Mouse (Mus musculus): ENCODE results near the gene Usp24. TPM values are rescaled to one million over a fixed set of nuclear protein-coding genes. Genes with fewer than 3 reads are reported as not detected.

Gene Usp24
- polyA plus RNA-seq, 1 experiment from 2014 or later: 6.7 TPM

DNA sequence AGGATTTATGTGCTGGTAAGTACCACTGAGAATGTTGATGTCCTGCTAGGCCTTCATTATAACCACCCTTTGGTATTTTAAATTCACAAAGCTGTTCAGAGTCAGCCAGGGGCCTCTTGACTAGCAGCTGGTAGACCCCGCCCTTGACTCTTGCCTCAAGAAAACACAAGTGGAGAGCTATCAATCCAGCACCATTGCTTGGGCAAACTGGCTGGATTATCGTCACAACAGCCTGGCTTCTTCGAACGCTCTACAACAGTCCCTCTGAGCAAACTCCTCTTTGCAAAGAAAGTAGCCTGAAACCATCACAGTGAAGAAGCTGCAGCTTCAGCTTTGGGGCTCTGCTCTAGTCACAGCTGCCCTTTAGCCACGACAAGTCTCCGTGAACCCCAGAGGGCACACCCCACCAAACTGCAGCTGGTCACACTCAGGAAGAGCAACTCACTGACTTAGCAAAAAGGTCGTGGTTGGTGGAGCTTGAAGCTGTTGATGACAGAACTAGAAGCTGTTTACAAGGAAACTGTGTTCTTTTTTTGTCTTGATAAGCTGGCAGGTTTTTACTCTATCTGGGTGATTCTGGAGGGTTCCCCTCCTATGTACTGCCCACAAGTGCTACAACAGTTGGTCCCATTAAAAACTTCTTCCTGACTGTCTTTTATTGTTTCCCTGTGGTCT lies 19.5 kb upstream of the Usp24 start:
- TF ChIP-seq EP300 (optimal IDR thresholded peaks at IDR 0.05): no peak
- 84% methylated on average over 7 of the region's 7 CpGs for WGBS
- Histone ChIP-seq H3K27me3 (ENCODE audit: control insufficient read depth, insufficient read depth, low read length) (no peaks in the 10 kb centered on the region), H3K27ac (replicated peaks) (no peak overlapping the region), H3K36me3 (ENCODE audit: control insufficient read depth, insufficient read depth, low read length) (no peaks in the 10 kb centered on the region), H3K4me1 (replicated peaks; ENCODE audit: control insufficient read depth, insufficient read depth) (no peaks in the 10 kb centered on the region), H3K9me3 (ENCODE audit: control insufficient read depth, low read length) (no peaks in the 10 kb centered on the region), H3K4me3 (ENCODE audit: low read depth, low read length) (no peak overlapping the region), H3K4me2 (replicated peaks; ENCODE audit: low read depth) (no peak overlapping the region), H3K9ac (ENCODE audit: low read length) (no peak overlapping the region)
- DNase-seq (ENCODE audit: low spot score) (no peak), ATAC-seq (ENCODE audit: low FRiP score, low TSS enrichment) (no peak)

DNA sequence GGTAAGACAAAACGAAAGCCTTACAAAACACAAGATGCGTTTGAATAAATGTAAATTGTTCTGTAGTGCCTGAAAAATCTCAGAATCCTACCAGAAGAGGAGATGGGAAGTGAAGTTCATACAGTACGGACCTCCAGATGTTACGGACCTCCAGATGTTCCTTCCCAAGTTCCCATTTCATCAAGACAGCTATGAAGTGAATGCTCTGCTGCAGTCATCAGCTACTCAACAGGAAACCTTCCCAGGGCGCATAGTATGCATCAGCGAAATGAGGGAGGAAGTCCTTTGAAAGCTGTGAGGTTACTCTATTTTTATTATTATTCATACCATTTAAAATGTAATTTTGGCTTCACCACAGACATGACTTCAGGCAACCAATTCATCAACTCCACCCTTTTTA lies 14.7 kb upstream of the Usp24 start:
- H3K4me2 ChIP-seq (replicated peaks; ENCODE audit: low read depth): no peak overlapping the region
- H3K4me1 ChIP-seq (replicated peaks; ENCODE audit: control insufficient read depth, insufficient read depth): no peaks in the 10 kb centered on the region
- no peaks in the 10 kb centered on the region for H3K36me3 ChIP-seq (ENCODE audit: control insufficient read depth, insufficient read depth, low read length)
- H3K9ac ChIP-seq (ENCODE audit: low read length): no peak overlapping the region
- TF ChIP-seq EP300 (optimal IDR thresholded peaks at IDR 0.05) (no peak), CTCF (IDR thresholded peaks at IDR 0.05; ENCODE audit: low read depth) (no peak)
- no peak for ATAC-seq (ENCODE audit: low FRiP score, low TSS enrichment)
- H3K27me3 ChIP-seq (ENCODE audit: control insufficient read depth, insufficient read depth, low read length): no peaks in the 10 kb centered on the region
- no peaks in the 10 kb centered on the region for H3K9me3 ChIP-seq (ENCODE audit: control insufficient read depth, low read length)
- H3K4me3 ChIP-seq (ENCODE audit: low read depth, low read length): no peak overlapping the region
- DNase-seq (ENCODE audit: low spot score): no peak
- no peak overlapping the region for H3K27ac ChIP-seq (replicated peaks)
- WGBS: 49% methylated on average over 6 of the region's 6 CpGs

DNA sequence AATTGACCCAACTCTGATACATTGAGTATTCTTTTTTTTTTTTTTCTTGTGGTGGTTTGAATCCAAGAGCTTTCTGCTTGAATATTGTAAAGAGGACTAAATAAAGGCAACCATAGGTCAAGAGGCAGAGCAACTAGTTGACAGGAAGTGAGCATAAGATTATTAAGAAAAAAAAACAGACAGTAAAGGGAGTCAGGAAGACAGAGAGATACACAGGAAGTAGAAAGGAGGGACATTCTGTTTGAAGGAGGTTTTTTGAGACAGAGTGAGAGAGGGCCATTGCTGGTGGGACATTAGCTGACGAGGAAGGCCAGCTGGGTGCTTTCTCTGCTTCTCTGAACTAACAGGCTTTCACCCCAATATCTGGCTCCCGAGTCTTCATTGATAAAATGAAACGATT lies 7.9 kb upstream of the Usp24 start:
- 87% methylated on average over 3 of the region's 3 CpGs for WGBS
- no peak overlapping the region for H3K4me3 ChIP-seq (ENCODE audit: low read depth, low read length)
- H3K9ac ChIP-seq (ENCODE audit: low read length): no peak overlapping the region
- TF ChIP-seq EP300 (optimal IDR thresholded peaks at IDR 0.05) (no peak), CTCF (IDR thresholded peaks at IDR 0.05; ENCODE audit: low read depth) (no peak)
- H3K4me2 ChIP-seq (replicated peaks; ENCODE audit: low read depth): no peak overlapping the region
- DNase-seq (ENCODE audit: low spot score) (no peak), ATAC-seq (ENCODE audit: low FRiP score, low TSS enrichment) (no peak)
- no peak overlapping the region for H3K27ac ChIP-seq (replicated peaks)
- H3K27me3 ChIP-seq (ENCODE audit: control insufficient read depth, insufficient read depth, low read length): no peaks in the 10 kb centered on the region
- H3K4me1 ChIP-seq (replicated peaks; ENCODE audit: control insufficient read depth, insufficient read depth): no peaks in the 10 kb centered on the region
- no peaks in the 10 kb centered on the region for H3K9me3 ChIP-seq (ENCODE audit: control insufficient read depth, low read length)
- H3K36me3 ChIP-seq (ENCODE audit: control insufficient read depth, insufficient read depth, low read length): no peaks in the 10 kb centered on the region

DNA sequence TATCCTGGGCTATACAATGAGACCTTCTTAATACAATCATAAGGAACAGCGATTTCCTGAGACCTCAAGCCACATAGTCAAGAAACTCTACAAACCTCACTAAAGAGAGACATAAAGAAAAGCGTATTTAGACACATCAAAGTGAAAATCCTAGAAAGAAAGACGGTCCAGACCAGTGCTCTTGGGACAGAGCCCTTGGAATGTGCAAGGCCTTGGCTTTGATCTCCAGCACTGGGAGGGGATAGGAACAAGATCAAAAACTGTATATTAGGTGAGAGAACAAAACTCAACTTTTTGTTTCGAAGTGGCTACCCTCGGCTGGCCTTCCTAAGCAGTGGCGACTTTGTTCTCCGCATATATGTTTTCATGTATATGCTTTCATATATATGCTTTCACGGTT lies 3.4 kb upstream of the Usp24 start:
- Histone ChIP-seq H3K9me3 (ENCODE audit: control insufficient read depth, low read length) (no peaks in the 10 kb centered on the region), H3K4me1 (replicated peaks; ENCODE audit: control insufficient read depth, insufficient read depth) (peaks cover 3% of the 10 kb centered on the region), H3K9ac (ENCODE audit: low read length) (no peak overlapping the region), H3K27ac (replicated peaks) (no peak overlapping the region), H3K4me2 (replicated peaks; ENCODE audit: low read depth) (no peak overlapping the region), H3K4me3 (ENCODE audit: low read depth, low read length) (no peak overlapping the region), H3K27me3 (ENCODE audit: control insufficient read depth, insufficient read depth, low read length) (no peaks in the 10 kb centered on the region), H3K36me3 (ENCODE audit: control insufficient read depth, insufficient read depth, low read length) (no peaks in the 10 kb centered on the region)
- DNase-seq (ENCODE audit: low spot score): no peak
- TF ChIP-seq EP300 (optimal IDR thresholded peaks at IDR 0.05): no peak
- no peak for TF ChIP-seq CTCF (IDR thresholded peaks at IDR 0.05; ENCODE audit: low read depth)
- WGBS: 84% methylated on average over 8 of the region's 8 CpGs
- no peak for ATAC-seq (ENCODE audit: low FRiP score, low TSS enrichment)

DNA sequence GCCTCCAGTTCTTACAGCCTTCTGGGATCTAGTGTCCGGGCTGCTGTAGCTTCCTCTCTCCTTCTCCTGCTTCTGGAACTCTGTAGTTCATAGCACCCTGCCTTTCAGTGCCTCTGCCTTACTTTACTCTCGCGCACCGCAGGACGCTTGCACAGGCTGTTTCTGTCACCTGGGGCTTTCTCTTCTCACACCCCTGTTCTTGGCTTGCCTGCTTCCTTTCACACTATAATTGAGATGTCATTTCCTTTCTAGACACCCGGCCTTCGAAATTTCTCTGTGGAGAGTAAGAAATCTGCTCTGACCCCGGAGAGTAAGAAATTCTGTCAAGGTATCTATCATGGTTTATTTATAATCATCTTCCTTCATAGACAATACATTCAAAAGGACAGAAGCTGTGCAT lies 2.9 kb upstream of the Usp24 start:
- no peak for ATAC-seq (ENCODE audit: low FRiP score, low TSS enrichment)
- Histone ChIP-seq H3K27ac (replicated peaks) (no peak overlapping the region), H3K4me3 (ENCODE audit: low read depth, low read length) (no peak overlapping the region), H3K4me1 (replicated peaks; ENCODE audit: control insufficient read depth, insufficient read depth) (peaks cover 3% of the 10 kb centered on the region), H3K9me3 (ENCODE audit: control insufficient read depth, low read length) (no peaks in the 10 kb centered on the region), H3K4me2 (replicated peaks; ENCODE audit: low read depth) (no peak overlapping the region), H3K9ac (ENCODE audit: low read length) (no peak overlapping the region), H3K27me3 (ENCODE audit: control insufficient read depth, insufficient read depth, low read length) (no peaks in the 10 kb centered on the region), H3K36me3 (ENCODE audit: control insufficient read depth, insufficient read depth, low read length) (no peaks in the 10 kb centered on the region)
- no peak for DNase-seq (ENCODE audit: low spot score)
- TF ChIP-seq CTCF (IDR thresholded peaks at IDR 0.05; ENCODE audit: low read depth) (no peak), EP300 (optimal IDR thresholded peaks at IDR 0.05) (no peak)
- 86% methylated on average over 8 of the region's 8 CpGs for WGBS

DNA sequence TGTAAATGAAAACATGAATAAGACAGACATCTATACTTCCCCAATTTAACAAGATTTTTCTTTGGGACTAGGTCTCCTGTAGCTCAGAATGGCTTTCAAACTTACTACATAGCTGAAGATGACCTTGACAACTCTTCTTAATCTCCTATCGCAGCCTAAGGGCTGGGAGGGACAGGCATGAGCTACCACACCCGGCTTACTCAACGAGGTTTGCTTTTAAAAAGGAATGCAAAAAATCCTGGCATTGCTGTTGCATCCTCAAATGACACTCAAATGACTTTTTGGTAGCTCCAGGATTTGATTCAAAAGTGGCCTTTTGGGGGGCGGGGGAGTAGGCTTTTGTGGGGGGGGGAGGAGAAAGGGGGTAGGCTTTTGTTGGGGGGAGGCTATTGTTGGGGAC lies 2.1 kb upstream of the Usp24 start:
- no peak overlapping the region for H3K4me3 ChIP-seq (ENCODE audit: low read depth, low read length)
- H3K27ac ChIP-seq (replicated peaks): no peak overlapping the region
- H3K36me3 ChIP-seq (ENCODE audit: control insufficient read depth, insufficient read depth, low read length): no peaks in the 10 kb centered on the region
- no peaks in the 10 kb centered on the region for H3K9me3 ChIP-seq (ENCODE audit: control insufficient read depth, low read length)
- no peak overlapping the region for H3K4me2 ChIP-seq (replicated peaks; ENCODE audit: low read depth)
- peaks cover 3% of the 10 kb centered on the region for H3K4me1 ChIP-seq (replicated peaks; ENCODE audit: control insufficient read depth, insufficient read depth)
- no peaks in the 10 kb centered on the region for H3K27me3 ChIP-seq (ENCODE audit: control insufficient read depth, insufficient read depth, low read length)
- ATAC-seq (ENCODE audit: low FRiP score, low TSS enrichment): no peak
- no peak for TF ChIP-seq CTCF (IDR thresholded peaks at IDR 0.05; ENCODE audit: low read depth)
- no peak for TF ChIP-seq EP300 (optimal IDR thresholded peaks at IDR 0.05)
- WGBS: 38% methylated on average over 4 of the region's 4 CpGs
- H3K9ac ChIP-seq (ENCODE audit: low read length): no peak overlapping the region
- no peak for DNase-seq (ENCODE audit: low spot score)

Data from stomach, postnatal 0 days (tissue).